Mouse (Mus musculus): ENCODE measurements around the gene Optn.
A peak's percentile ranks its signal among the peaks of the same experiment; 100 is the strongest.

DNA sequence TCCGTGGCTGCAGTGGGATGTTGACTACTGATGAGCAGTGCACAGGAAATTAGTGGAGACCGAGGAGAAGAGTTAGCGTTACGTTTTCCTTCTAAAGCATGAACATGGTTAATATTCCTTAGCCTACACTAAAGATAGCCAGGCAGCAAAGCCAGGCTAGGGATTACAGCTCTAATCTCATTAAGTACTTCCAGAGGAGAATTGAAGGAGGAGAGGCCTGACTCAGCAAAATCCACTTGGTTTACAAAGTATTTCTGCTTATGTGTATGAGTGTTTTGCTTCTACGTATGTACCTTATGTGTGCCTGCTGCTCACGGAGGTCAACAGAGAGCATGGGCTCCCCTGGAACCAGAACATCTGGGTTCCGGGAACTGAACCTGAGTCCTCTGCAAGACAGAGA is 19.9 kb upstream of the Optn start:
- TF ChIP-seq HCFC1 (IDR thresholded peaks at IDR 0.05; ENCODE audit: borderline replicate concordance, insufficient read depth, low read length): no peak
- no peak for TF ChIP-seq ZC3H11A (IDR thresholded peaks at IDR 0.05; ENCODE audit: borderline replicate concordance, low read depth, low read length)
- TF ChIP-seq MAFK (IDR thresholded peaks at IDR 0.05; ENCODE audit: insufficient read depth, low read depth, low read length): peak; percentile 59
- no peak for TF ChIP-seq CHD2 (IDR thresholded peaks at IDR 0.05; ENCODE audit: low read depth, low read length)
- TF ChIP-seq ZNF384 (IDR thresholded peaks at IDR 0.05; ENCODE audit: low read depth, low read length): no peak

Measured in ES-E14 (cell line).